Comparison of ENCODE assay signal across 28 mouse cellular contexts in genomic region chr11:105137255-105137654, GRCm38 (mm10). TPM values are rescaled to one million over a fixed set of nuclear protein-coding genes. Genes with fewer than 3 reads are reported as not detected.
"Had no signal": no experiment of that assay in that cellular context is flagged by ENCODE, and none has a peak within 500 bp of the region (broad histone marks: within the 10 kb centered on the region; RNA-seq: fewer than 3 reads in every experiment).

No protein-coding gene starts in this region.

RNA-seq across cellular contexts. Expression of gene Gm10842, which starts 9.4 kb away (rescaled TPM):
- polyA plus RNA-seq: heart, adult 2 months; heart, embryonic 10.5 days; heart, embryonic 11.5 days; heart, embryonic 12.5 days; heart, embryonic 13.5 days; heart, embryonic 14.5 days; heart, embryonic 15.5 days; heart, embryonic 16.5 days; heart, postnatal 0 days; hindbrain, embryonic 10.5 days; hindbrain, embryonic 11.5 days; hindbrain, embryonic 12.5 days; hindbrain, embryonic 13.5 days; hindbrain, embryonic 14.5 days; hindbrain, embryonic 15.5 days; hindbrain, embryonic 16.5 days; hindbrain, postnatal 0 days; inflammation-experienced regulatory T-cells, adult 6 months; intestine, embryonic 14.5 days; intestine, embryonic 15.5 days; intestine, embryonic 16.5 days; intestine, postnatal 0 days; kidney, adult 2 months; kidney, embryonic 14.5 days; kidney, embryonic 15.5 days; kidney, embryonic 16.5 days; kidney, postnatal 0 days; large intestine, adult 2 months had no signal
